Mouse (Mus musculus) central nervous system, embryonic 14 days (tissue): ENCODE measurements around the gene Usp19. TPM values are rescaled to one million over a fixed set of nuclear protein-coding genes. Genes with fewer than 3 reads are reported as not detected.

Experiments used
- polyA plus RNA-seq: library from polyadenylated mRNA; depleted of rRNA; stranded (reverse); fragments of >200 nt; gene quantifications from 2 replicates; pipeline ENCODE4 v1.2.3, GENCODE M21; 2012; rRNA removed

Usp19 gene
- polyA plus RNA-seq = 179 and 187 TPM in 2 replicates

GRCm38 (mm10) chr9:108490559-108491285, at the start of gene Usp19:
Usp19 (plus strand) TSS chr9:108490602.

DNA sequence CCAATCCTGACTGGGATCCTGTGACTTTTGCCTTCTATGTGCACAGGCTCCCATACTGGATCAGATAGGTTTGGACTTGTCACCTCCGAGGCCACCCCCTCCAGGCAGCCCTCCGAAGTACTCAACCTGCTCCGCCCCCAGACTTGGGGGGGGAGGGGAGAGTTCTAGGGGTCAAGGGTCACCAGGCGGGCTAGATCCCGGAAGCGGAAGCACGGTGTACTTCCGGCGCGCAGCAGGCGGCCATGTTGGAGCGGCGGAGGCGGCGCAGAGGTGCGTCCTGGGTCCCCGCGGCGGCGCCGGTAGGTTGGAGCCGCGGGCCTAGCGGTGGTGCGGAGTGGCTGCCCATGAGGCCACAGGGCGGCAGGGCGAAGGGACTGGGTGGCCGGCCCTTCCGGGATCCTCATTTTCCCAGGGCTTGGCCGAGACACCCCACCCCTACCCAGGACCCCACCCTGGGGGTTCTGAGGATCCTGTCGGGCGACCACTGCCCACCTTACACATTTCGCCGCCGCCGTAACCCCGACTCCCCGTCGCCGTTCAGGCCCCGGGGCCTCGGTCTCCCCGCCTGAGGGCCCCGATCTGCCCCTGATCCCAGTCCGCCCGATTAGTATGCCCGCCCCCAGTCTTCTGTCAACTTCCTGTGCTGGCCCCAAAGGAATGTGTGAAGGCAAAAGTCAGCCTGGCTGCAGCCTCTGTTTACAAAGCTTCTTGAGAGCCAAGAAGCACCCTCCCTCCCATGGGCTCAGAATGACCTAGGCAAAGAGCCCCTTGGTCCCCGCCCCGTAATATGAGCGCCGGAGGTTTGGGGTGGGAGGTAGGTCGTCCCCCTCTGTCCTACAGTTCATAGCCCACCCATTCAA, 29.9 kb upstream of the Usp19 start, which contains the start of gene Ccdc71:
Gene Ccdc71 (plus strand): TSS at position 209 of the 860 bp plus-strand sequence.

DNA sequence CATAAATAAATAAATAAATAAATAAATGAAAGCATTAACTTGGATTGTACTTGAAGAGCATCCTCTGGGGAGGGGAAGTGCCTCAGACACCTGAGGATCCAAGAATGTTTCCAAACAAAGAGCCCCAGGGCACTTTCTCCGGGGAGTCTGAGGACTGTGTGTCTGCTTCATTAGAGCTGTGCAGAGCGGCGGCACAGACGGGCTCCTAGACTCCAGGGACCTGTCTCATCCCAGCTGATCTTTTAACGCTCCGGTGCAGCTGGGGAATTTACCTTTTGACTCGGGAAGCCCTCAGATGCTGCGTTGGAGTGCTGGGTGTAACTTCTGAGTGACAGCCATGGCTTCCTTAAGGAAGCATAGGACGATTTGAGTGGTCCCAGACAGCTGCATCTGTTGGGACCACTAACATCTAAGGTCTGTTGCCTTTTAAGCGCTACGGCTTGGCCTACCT, 29.2 kb upstream of the Usp19 start, which contains the start of gene Klhdc8b:
Gene Klhdc8b (minus strand): TSS at position 401 of the 451 bp plus-strand sequence.

DNA sequence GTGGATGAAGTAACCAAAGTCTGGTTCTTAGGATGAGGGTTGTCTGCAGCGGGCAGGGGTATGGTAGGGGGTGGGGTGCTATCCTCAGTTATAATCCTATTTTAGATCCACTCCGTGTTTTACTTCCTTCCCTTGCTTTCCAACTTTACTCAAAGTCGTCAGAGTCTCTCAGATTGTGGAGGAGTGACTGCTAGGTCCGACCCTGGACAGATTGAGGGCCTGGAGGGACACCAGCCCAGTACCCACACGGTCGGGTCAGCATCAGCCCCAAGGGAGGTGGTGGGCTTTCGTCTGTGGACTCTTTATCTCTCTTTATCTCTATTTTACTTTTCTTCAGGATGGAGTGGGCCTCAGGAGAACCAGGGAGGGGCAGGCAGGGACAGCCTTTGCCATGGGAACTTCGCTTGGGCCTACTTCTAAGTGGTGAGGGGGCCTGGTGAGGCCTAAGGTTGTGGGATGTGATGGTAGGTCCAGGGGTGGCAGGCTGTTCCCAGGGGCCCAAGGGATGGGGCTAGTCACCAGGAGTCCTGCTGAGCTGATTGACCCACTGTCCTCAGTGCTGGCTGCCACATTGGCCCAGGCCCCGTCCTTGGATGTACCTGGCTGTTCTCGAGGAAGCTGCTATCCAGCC, 10.6 kb upstream of the Usp19 start, which contains the start of gene Lamb2:
Gene Lamb2 (plus strand): TSS at position 16 of the 631 bp plus-strand sequence.

GRCm38 (mm10) chr9:108507619-108508434, 17.4 kb downstream of the Usp19 start, which contains the start of gene Qars:
Qars (plus strand) TSS chr9:108507706.

GRCm38 (mm10) chr9:108516380-108517251, 26.2 kb downstream of the Usp19 start, which contains the start of gene Qrich1:
Qrich1 (plus strand) TSS chr9:108516806.

Other genes with a start within 250 kb of the Usp19 start
- gene Dag1, start 226.6 kb upstream of the Usp19 start, polyA plus RNA-seq = 31.1 and 37.4 TPM in 2 replicates
- 87.9 and 91.8 TPM in 2 replicates for gene Nicn1, start 200.2 kb upstream of the Usp19 start, polyA plus RNA-seq
- gene Amt, start 193.7 kb upstream of the Usp19 start, polyA plus RNA-seq = 64.2 and 65.5 TPM in 2 replicates
- 212 and 233 TPM in 2 replicates for gene Rhoa, start 184.5 kb upstream of the Usp19 start, polyA plus RNA-seq
- gene Tcta, start 184.4 kb upstream of the Usp19 start, polyA plus RNA-seq = 31.7 and 35.3 TPM in 2 replicates
- 370 and 383 TPM in 2 replicates for gene Gpx1, start 151.7 kb upstream of the Usp19 start, polyA plus RNA-seq
- gene Usp4, start 142.7 kb upstream of the Usp19 start, polyA plus RNA-seq = 121 and 125 TPM in 2 replicates
- gene 1700102P08Rik, start 97.8 kb upstream of the Usp19 start, polyA plus RNA-seq = 2.8 and 3.4 TPM in 2 replicates
- 1.7 and 2.2 TPM in 2 replicates for gene Ccdc36, start 62.1 kb upstream of the Usp19 start, polyA plus RNA-seq
- not detected in 2 replicates for gene BC048562, start 54.1 kb upstream of the Usp19 start, polyA plus RNA-seq
- 31.1 and 35.9 TPM in 2 replicates for gene Ccdc71, start 30.1 kb upstream of the Usp19 start, polyA plus RNA-seq
- 75.5 and 76.3 TPM in 2 replicates for gene Klhdc8b, start 29.0 kb upstream of the Usp19 start, polyA plus RNA-seq
- 52.1 and 78.8 TPM in 2 replicates for gene Lamb2, start 10.9 kb upstream of the Usp19 start, polyA plus RNA-seq
- 190 and 192 TPM in 2 replicates for gene Qars, start 17.1 kb downstream of the Usp19 start, polyA plus RNA-seq
- gene Qrich1, start 26.2 kb downstream of the Usp19 start, polyA plus RNA-seq = 128 and 130 TPM in 2 replicates
- gene Impdh2, start 69.7 kb downstream of the Usp19 start, polyA plus RNA-seq = 152 and 156 TPM in 2 replicates
- gene Ndufaf3, start 76.8 kb downstream of the Usp19 start, polyA plus RNA-seq = 43.8 and 48.6 TPM in 2 replicates
- gene Dalrd3, start 79.3 kb downstream of the Usp19 start, polyA plus RNA-seq = 225 and 236 TPM in 2 replicates
- gene Wdr6, start 88.1 kb downstream of the Usp19 start, polyA plus RNA-seq = 254 and 260 TPM in 2 replicates
- 27.8 and 30.9 TPM in 2 replicates for gene P4htm, start 107.1 kb downstream of the Usp19 start, polyA plus RNA-seq
- gene Arih2, start 158.8 kb downstream of the Usp19 start, polyA plus RNA-seq = 49.9 and 50.4 TPM in 2 replicates
- gene Slc25a20, start 171.5 kb downstream of the Usp19 start, polyA plus RNA-seq = 19.2 and 22.5 TPM in 2 replicates
- gene Prkar2a, start 198.7 kb downstream of the Usp19 start, polyA plus RNA-seq = 29.5 and 30.5 TPM in 2 replicates